Mouse (Mus musculus) forebrain, embryonic 12.5 days (tissue): ENCODE results near the gene Iffo2. TPM values are rescaled to one million over a fixed set of nuclear protein-coding genes. Genes with fewer than 3 reads are reported as not detected.

Experiments used
- ATAC-seq: fragments of 200-750 bp; cut with Nextera tagmentation; 2 replicates; pipeline ENCODE4 v1.8.0; 2017; ENCODE audit warnings: moderate TSS enrichment; ENCODE audit not compliant: low FRiP score
- H3K27ac ChIP-seq: fragments of 300-500 bp; sonication (generic); 2 replicates; pipeline ENCODE4 v1.5.1; 2016; ENCODE audit warnings: mild to moderate bottlenecking
- H3K27me3 ChIP-seq: fragments of 300-500 bp; sonication (generic); 2 replicates; pipeline ENCODE4 v1.6.1; 2016; ENCODE audit warnings: mild to moderate bottlenecking
- H3K36me3 ChIP-seq: fragments of 300-500 bp; sonication (generic); replicated peaks from 2 replicates; pipeline ENCODE4 v1.6.1; 2016; ENCODE audit warnings: mild to moderate bottlenecking
- H3K4me1 ChIP-seq: fragments of 300-500 bp; sonication (generic); 2 replicates; pipeline ENCODE4 v1.6.1; 2016
- H3K4me2 ChIP-seq: fragments of 300-500 bp; sonication (generic); 2 replicates; pipeline ENCODE4 v1.6.1; 2016; ENCODE audit warnings: mild to moderate bottlenecking, moderate library complexity
- H3K4me3 ChIP-seq: fragments of 300-500 bp; sonication (generic); replicated peaks from 2 replicates; pipeline ENCODE4 v1.5.1; 2016; ENCODE audit warnings: mild to moderate bottlenecking
- H3K9ac ChIP-seq: fragments of 300-500 bp; sonication (generic); 2 replicates; pipeline ENCODE4 v1.6.1; 2016; ENCODE audit warnings: mild to moderate bottlenecking
- H3K9me3 ChIP-seq: fragments of 300-500 bp; sonication (generic); 2 replicates; pipeline ENCODE4 v1.6.1; 2016
- WGBS: fragments of 180-500 bp; shearing (Covaris S2); methylation state at CpG from one replicate; pipeline ENCODE4 v1.1.7; 2016; 5-methylcytosine and 5-hydroxymethylcytosine counted together
- polyA plus RNA-seq: library from polyadenylated mRNA; unstranded; fragments of >200 nt; fragmentation: Nextera tagmentation; extraction: Ambion mirVana; gene quantifications from 2 replicates; pipeline ENCODE4 v1.2.1, GENCODE M21; 2016

Iffo2 gene
- polyA plus RNA-seq, 1 experiment from 2014 or later: 4.5 TPM

DNA sequence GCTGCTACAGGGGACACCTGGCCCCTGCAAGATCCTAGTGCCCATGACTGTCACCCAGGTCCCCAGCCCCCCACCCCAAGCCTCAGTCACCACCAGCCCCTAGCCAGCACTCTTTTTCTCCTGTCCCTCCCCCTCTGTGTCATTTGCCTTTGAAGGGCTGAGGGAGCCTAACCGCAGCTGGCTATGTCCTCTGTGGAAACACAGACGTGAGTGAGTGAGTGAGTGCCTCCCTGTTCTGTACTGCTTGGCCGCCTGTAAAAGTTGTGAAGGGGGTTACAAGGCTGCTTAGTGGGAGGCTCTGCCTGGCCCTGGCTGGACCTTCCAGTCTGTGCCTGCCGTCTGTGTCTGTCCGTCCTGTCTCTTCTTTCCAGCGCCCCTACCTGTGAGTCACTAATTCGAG lies 5.4 kb downstream of the Iffo2 start:
- H3K27me3 ChIP-seq: no peaks in the 10 kb centered on the region; the same call in 1 of the 2 replicates
- H3K4me2 ChIP-seq: no peak overlapping the region
- 52% methylated on average over 7 of the region's 7 CpGs for WGBS
- no peaks in the 10 kb centered on the region for H3K9me3 ChIP-seq
- no peak overlapping the region for H3K4me3 ChIP-seq
- H3K4me1 ChIP-seq: peaks cover 12% of the 10 kb centered on the region
- H3K36me3 ChIP-seq: no peaks in the 10 kb centered on the region
- no peak overlapping the region for H3K9ac ChIP-seq
- H3K27ac ChIP-seq: no peak overlapping the region
- no peak for ATAC-seq

DNA sequence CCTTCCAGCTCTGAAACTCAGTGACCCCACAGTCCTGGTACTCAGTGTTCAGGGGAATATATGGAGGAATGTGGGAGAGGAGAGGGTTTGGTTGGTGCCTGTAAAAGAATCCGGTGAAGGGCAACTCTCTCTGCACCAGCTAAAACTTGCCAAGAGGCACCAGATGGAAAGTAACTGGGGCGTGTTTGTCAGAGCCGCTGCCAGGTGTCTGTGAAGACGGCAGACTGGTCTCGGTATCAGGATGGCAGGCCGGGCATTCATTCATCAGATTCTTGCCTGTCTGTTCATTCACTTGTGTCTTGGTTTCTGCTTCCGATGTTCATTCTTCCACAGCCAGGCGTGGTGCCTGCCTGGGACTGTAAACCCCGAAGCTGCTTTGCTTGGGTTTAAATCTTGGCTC lies 6.4 kb downstream of the Iffo2 start:
- H3K36me3 ChIP-seq: no peaks in the 10 kb centered on the region
- no peak overlapping the region for H3K4me3 ChIP-seq
- 84% methylated on average over 9 of the region's 9 CpGs for WGBS
- no peak overlapping the region for H3K27ac ChIP-seq
- no peaks in the 10 kb centered on the region; the same call in 1 of the 2 replicates for H3K27me3 ChIP-seq
- peaks cover 12% of the 10 kb centered on the region for H3K4me1 ChIP-seq
- ATAC-seq: no peak
- H3K4me2 ChIP-seq: no peak overlapping the region
- no peak overlapping the region for H3K9ac ChIP-seq
- no peaks in the 10 kb centered on the region for H3K9me3 ChIP-seq

DNA sequence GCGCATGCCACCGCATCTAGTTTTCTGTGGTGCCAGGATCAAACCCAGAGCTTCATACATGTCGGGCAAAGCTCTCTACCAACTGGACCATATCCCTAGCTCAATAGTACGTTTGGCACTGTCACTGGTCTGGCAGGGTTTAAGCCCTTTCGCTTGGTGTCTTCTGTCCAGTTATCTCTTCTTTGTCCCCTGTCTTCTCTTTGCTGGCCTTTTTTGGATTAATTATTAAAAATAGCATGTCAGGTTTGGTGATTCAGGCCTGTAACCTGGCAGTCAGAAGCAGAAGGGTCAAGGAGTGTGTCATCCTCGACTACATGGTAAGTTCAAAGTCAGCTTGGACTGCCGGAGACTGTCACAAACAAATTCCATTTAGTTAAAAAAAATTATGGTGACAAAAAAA lies 10.4 kb downstream of the Iffo2 start:
- 92% methylated on average over 7 of the region's 7 CpGs for WGBS
- Histone ChIP-seq H3K36me3 (no peaks in the 10 kb centered on the region), H3K9ac (no peak overlapping the region), H3K9me3 (no peaks in the 10 kb centered on the region), H3K4me3 (no peak overlapping the region), H3K4me2 (no peak overlapping the region), H3K27me3 (no peaks in the 10 kb centered on the region; the same call in 1 of the 2 replicates), H3K27ac (no peak overlapping the region), H3K4me1 (peaks cover 5% of the 10 kb centered on the region)
- no peak for ATAC-seq

GRCm38 (mm10) chr4:139545791-139546190 lies 15.4 kb downstream of the Iffo2 start:
- 25% methylated on average over 6 of the region's 6 CpGs for WGBS
- ATAC-seq: no peak
- no peak overlapping the region; the same call in 1 of the 2 replicates for H3K27ac ChIP-seq

GRCm38 (mm10) chr4:139549448-139549847 lies 19.1 kb downstream of the Iffo2 start:
- no peak overlapping the region for H3K27ac ChIP-seq
- no peak for ATAC-seq
- H3K4me1 ChIP-seq: peaks cover 5% of the 10 kb centered on the region; the same call in 1 of the 2 replicates
- peaks cover 5% of the 10 kb centered on the region; the same call in 1 of the 2 replicates for H3K9me3 ChIP-seq
- no peaks in the 10 kb centered on the region for H3K27me3 ChIP-seq
- no peak overlapping the region for H3K4me2 ChIP-seq
- no peak overlapping the region for H3K4me3 ChIP-seq
- no peak overlapping the region for H3K9ac ChIP-seq
- 87% methylated on average over 7 of the region's 7 CpGs for WGBS
- H3K36me3 ChIP-seq: no peaks in the 10 kb centered on the region

More at GRCm38 (mm10) chr4:139545791-139546190, 15.4 kb downstream of the Iffo2 start:
- Histone ChIP-seq H3K4me2 (no peak overlapping the region), H3K4me3 (no peak overlapping the region), H3K9ac (no peak overlapping the region), H3K4me1 (peaks cover 5% of the 10 kb centered on the region; the same call in 1 of the 2 replicates), H3K9me3 (no peaks in the 10 kb centered on the region), H3K27me3 (no peaks in the 10 kb centered on the region), H3K36me3 (no peaks in the 10 kb centered on the region)

DNA sequence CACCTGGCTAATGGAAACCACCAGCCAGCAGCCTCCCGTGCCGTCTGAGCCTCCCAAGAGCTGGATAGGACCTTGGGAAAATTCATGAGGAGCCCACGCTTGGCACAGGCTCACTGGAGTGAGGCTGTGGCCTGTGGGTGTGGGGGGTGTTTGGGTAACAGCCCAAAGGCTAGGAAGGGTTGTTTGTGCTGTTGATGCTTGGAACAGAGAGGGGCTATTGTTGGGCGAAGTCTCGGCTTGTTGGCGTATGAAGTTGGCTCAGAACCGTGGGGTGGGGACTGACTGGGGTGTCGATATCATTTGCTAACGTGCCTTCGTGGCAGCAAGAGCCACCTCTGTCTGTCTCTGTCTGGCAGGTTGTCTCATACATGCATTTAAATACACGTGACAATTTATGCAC lies 24.9 kb downstream of the Iffo2 start:
- WGBS: 87% methylated on average over 11 of the region's 11 CpGs

GRCm38 (mm10) chr4:139555951-139556350 lies 25.6 kb downstream of the Iffo2 start:
- Histone ChIP-seq H3K4me2 (peak overlapping the region; percentile 8; the same call in 1 of the 2 replicates), H3K9me3 (peaks cover 5% of the 10 kb centered on the region; the same call in 1 of the 2 replicates), H3K36me3 (no peaks in the 10 kb centered on the region), H3K27me3 (no peaks in the 10 kb centered on the region), H3K27ac (no peak overlapping the region), H3K9ac (no peak overlapping the region), H3K4me1 (no peaks in the 10 kb centered on the region), H3K4me3 (no peak overlapping the region)
- 85% methylated on average over 19 of the region's 19 CpGs for WGBS
- ATAC-seq: no peak

More for the DNA sequence above, 24.9 kb downstream of the Iffo2 start:
- Histone ChIP-seq H3K4me3 (no peak overlapping the region), H3K9ac (no peak overlapping the region), H3K36me3 (no peaks in the 10 kb centered on the region), H3K4me1 (no peaks in the 10 kb centered on the region), H3K9me3 (peaks cover 5% of the 10 kb centered on the region; the same call in 1 of the 2 replicates), H3K27ac (no peak overlapping the region), H3K27me3 (no peaks in the 10 kb centered on the region), H3K4me2 (no peak overlapping the region)
- ATAC-seq: no peak

- ATAC-seq: no peak
- H3K27ac ChIP-seq: no peak overlapping the region
- no peak overlapping the region for H3K4me3 ChIP-seq
- no peaks in the 10 kb centered on the region for H3K36me3 ChIP-seq
- no peak overlapping the region for H3K4me2 ChIP-seq
- H3K27me3 ChIP-seq: peaks cover 24% of the 10 kb centered on the region
- WGBS: 84% methylated on average over 15 of the region's 15 CpGs
- no peaks in the 10 kb centered on the region for H3K4me1 ChIP-seq
- no peaks in the 10 kb centered on the region for H3K9me3 ChIP-seq
- H3K9ac ChIP-seq: no peak overlapping the region
Observed at GRCm38 (mm10) chr4:139568361-139568760, 38.0 kb downstream of the Iffo2 start.

- ATAC-seq: no peak
- no peaks in the 10 kb centered on the region for H3K9me3 ChIP-seq
- H3K36me3 ChIP-seq: no peaks in the 10 kb centered on the region
- no peak overlapping the region for H3K4me3 ChIP-seq
- peaks cover 28% of the 10 kb centered on the region for H3K27me3 ChIP-seq
- H3K9ac ChIP-seq: no peak overlapping the region
- WGBS: 80% methylated on average over 10 of the region's 10 CpGs
- peaks cover 12% of the 10 kb centered on the region for H3K4me1 ChIP-seq
- no peak overlapping the region for H3K27ac ChIP-seq
- H3K4me2 ChIP-seq: no peak overlapping the region
Observed at GRCm38 (mm10) chr4:139570756-139571155, 40.4 kb downstream of the Iffo2 start.

GRCm38 (mm10) chr4:139572928-139573512 lies 42.7 kb downstream of the Iffo2 start:
- no peak overlapping the region for H3K4me3 ChIP-seq
- no peak overlapping the region for H3K4me2 ChIP-seq
- H3K4me1 ChIP-seq: peaks cover 26% of the 10 kb centered on the region
- ATAC-seq: no peak
- no peaks in the 10 kb centered on the region for H3K9me3 ChIP-seq
- H3K9ac ChIP-seq: no peak overlapping the region
- H3K27me3 ChIP-seq: peaks cover 40% of the 10 kb centered on the region
- no peak overlapping the region for H3K27ac ChIP-seq
- no peaks in the 10 kb centered on the region for H3K36me3 ChIP-seq
- WGBS: 87% methylated on average over 12 of the region's 12 CpGs

- Histone ChIP-seq H3K4me2 (peak overlapping the region; percentile 99), H3K9me3 (no peaks in the 10 kb centered on the region), H3K27me3 (peaks cover 40% of the 10 kb centered on the region), H3K36me3 (no peaks in the 10 kb centered on the region), H3K9ac (peak overlapping the region; percentile 78), H3K27ac (peak overlapping the region; percentile 73), H3K4me1 (peaks cover 26% of the 10 kb centered on the region), H3K4me3 (peak overlapping the region; percentile 67)
- ATAC-seq: peak; percentile 97
- WGBS: under 1% methylated on average over 50 of the region's 52 CpGs
Observed at GRCm38 (mm10) chr4:139574156-139574798, 43.9 kb downstream of the Iffo2 start.

DNA sequence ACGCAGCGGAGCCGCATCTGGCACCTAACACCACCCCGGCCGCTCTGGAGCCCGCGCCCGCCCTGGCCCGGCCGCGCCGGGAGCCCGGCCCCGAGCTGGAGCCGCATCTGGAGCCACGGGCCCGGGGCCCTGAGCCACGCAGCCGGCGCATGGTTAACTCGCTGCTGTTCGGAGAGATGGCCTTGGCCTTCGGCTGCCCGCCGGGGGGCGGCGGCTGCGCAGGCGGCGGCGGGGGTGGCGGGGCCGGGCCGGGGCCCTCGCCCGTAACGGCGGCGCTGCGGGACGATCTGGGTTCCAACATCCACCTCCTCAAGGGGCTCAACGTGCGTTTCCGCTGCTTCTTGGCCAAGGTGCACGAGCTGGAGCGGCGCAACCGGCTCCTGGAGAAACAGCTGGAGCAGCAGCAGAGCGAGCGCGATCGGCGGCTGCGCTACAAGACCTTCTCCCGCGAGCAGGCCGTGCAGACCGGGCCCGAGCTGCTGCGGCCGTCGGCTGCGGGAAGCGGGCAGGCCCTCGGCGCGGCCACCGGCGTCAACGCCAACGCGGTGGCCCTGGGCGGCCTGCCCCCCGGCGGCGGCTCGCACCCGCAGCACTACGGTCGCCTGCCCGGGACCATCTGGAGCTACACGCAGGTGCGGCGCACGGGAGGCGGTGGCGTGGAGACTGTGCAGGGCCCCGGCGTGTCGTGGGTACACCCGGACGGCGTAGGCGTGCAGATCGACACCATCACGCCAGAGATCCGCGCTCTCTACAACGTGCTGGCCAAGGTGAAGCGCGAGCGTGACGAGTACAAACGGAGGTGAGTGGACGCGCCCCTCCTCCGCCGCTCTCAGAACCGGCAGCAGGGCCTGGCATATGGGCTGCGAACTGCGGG lies 44.7 kb downstream of the Iffo2 start:
- WGBS: under 1% methylated on average over 111 of the region's 111 CpGs
- Histone ChIP-seq H3K4me1 (peaks cover 28% of the 10 kb centered on the region), H3K27ac (peak overlapping the region; percentile 73), H3K27me3 (peaks cover 37% of the 10 kb centered on the region), H3K9me3 (no peaks in the 10 kb centered on the region), H3K36me3 (no peaks in the 10 kb centered on the region), H3K4me3 (peak overlapping the region; percentile 67), H3K9ac (peak overlapping the region; percentile 78), H3K4me2 (peak overlapping the region; percentile 99)
- ATAC-seq: peak; percentile 63; the same call in 1 of the 2 replicates
